Mouse (Mus musculus): ENCODE measurements around the gene Atp6v1e2. TPM values are rescaled to one million over a fixed set of nuclear protein-coding genes. Genes with fewer than 3 reads are reported as not detected.

Atp6v1e2 gene
- not detected for polyA plus RNA-seq (2014; fragmentation: Illumina TruSeq; extraction: RNeasy Lipid Tissue Mini Kit (QIAGEN cat#74804); ENCODE audit: low read depth, low replicate concordance)

GRCm38 (mm10) chr17:86947840-86948796 is at the start of gene Atp6v1e2:
TSS of gene Atp6v1e2 (minus strand) at chr17:86947897.

GRCm38 (mm10) chr17:86962894-86963585 is 15.3 kb upstream of the Atp6v1e2 start, which contains the start of gene Rhoq:
TSS of gene Rhoq (plus strand) at chr17:86963082.

GRCm38 (mm10) chr17:86917048-86917447 is 30.6 kb downstream of the Atp6v1e2 start, which contains the start of gene Tmem247:
TSS of gene Tmem247 (plus strand) at chr17:86917348.

Other genes starting within 250 kb of the Atp6v1e2 start
- gene Epas1, start 194.2 kb downstream of the Atp6v1e2 start, polyA plus RNA-seq (2014; fragmentation: Illumina TruSeq; extraction: RNeasy Lipid Tissue Mini Kit (QIAGEN cat#74804); ENCODE audit: low read depth, low replicate concordance), result 83.3 TPM
- not detected for gene Tmem247, start 30.5 kb downstream of the Atp6v1e2 start, polyA plus RNA-seq (2014; fragmentation: Illumina TruSeq; extraction: RNeasy Lipid Tissue Mini Kit (QIAGEN cat#74804); ENCODE audit: low read depth, low replicate concordance)
- gene Rhoq, start 15.2 kb upstream of the Atp6v1e2 start, polyA plus RNA-seq (2014; fragmentation: Illumina TruSeq; extraction: RNeasy Lipid Tissue Mini Kit (QIAGEN cat#74804); ENCODE audit: low read depth, low replicate concordance), result 282 TPM
- 46.3 TPM for gene Pigf, start 77.5 kb upstream of the Atp6v1e2 start, polyA plus RNA-seq (2014; fragmentation: Illumina TruSeq; extraction: RNeasy Lipid Tissue Mini Kit (QIAGEN cat#74804); ENCODE audit: low read depth, low replicate concordance)
- gene Cript, start 77.7 kb upstream of the Atp6v1e2 start, polyA plus RNA-seq (2014; fragmentation: Illumina TruSeq; extraction: RNeasy Lipid Tissue Mini Kit (QIAGEN cat#74804); ENCODE audit: low read depth, low replicate concordance), result 366 TPM
- gene Socs5, start 159.8 kb upstream of the Atp6v1e2 start, polyA plus RNA-seq (2014; fragmentation: Illumina TruSeq; extraction: RNeasy Lipid Tissue Mini Kit (QIAGEN cat#74804); ENCODE audit: low read depth, low replicate concordance), result 55.2 TPM

All from adrenal gland, adult 10 weeks (tissue).